Mouse (Mus musculus) spleen, adult 2 months (tissue): ENCODE results near the gene Gnat2. TPM values are rescaled to one million over a fixed set of nuclear protein-coding genes. Genes with fewer than 3 reads are reported as not detected.

Experiments
- DNase-seq, 2 experiments: peaks; one replicate each; pipeline versions ENCODE4 v3.0.0 to v3.0.0-alpha.2; 2012 to 2021; ENCODE audit warnings: low spot score in 2 of 2, low read depth in 1 of 2
- H3K27ac ChIP-seq: fragments of 200-500 bp; 2 replicates; pipeline ENCODE4 v1.5.1; 2012; ENCODE audit warnings: low read length, inconsistent platforms; ENCODE audit not compliant: insufficient read depth
- H3K27me3 ChIP-seq: fragments of 200-500 bp; 2 replicates; pipeline ENCODE4 v1.6.1; 2012; ENCODE audit warnings: mild to moderate bottlenecking, moderate library complexity, low read length, inconsistent platforms; ENCODE audit not compliant: control insufficient read depth, insufficient read depth
- H3K36me3 ChIP-seq: fragments of 200-500 bp; 2 replicates; pipeline ENCODE4 v1.6.1; 2012; ENCODE audit warnings: mild to moderate bottlenecking, low read length, inconsistent platforms; ENCODE audit not compliant: control insufficient read depth, insufficient read depth
- H3K4me1 ChIP-seq: fragments of 200-500 bp; 2 replicates; pipeline ENCODE4 v1.6.1; 2011; ENCODE audit warnings: inconsistent platforms; ENCODE audit not compliant: control insufficient read depth, insufficient read depth, insufficient read length
- H3K4me3 ChIP-seq: fragments of 200-500 bp; 2 replicates; pipeline ENCODE4 v1.5.1; 2011; ENCODE audit warnings: mild to moderate bottlenecking, inconsistent platforms; ENCODE audit not compliant: insufficient read depth, insufficient read length; ENCODE audit errors: extremely low read depth
- CTCF ChIP-seq: fragments of 200-500 bp; IDR thresholded peaks from 2 replicates; pipeline ENCODE4 v1.5.1; 2011; ENCODE audit warnings: mild to moderate bottlenecking, inconsistent platforms; ENCODE audit not compliant: insufficient read depth, insufficient read length, insufficient replicate concordance; ENCODE audit errors: extremely low read depth
- POLR2A ChIP-seq: fragments of 200-500 bp; IDR thresholded peaks from 2 replicates; pipeline ENCODE4 v1.6.1; 2011; ENCODE audit warnings: low read depth, low read length, inconsistent platforms
- WGBS: fragments of 180-500 bp; shearing (Covaris S2); methylation state at CpG from one replicate; pipeline ENCODE4 v1.1.7; 2018; 5-methylcytosine and 5-hydroxymethylcytosine counted together
- polyA plus RNA-seq: library from polyadenylated mRNA; depleted of rRNA; stranded (reverse); fragments of >200 nt; gene quantifications from 2 replicates; pipeline ENCODE4 v1.2.3, GENCODE M21; 2012

Gnat2 gene
- polyA plus RNA-seq, 1 experiment: 0.18 TPM

DNA sequence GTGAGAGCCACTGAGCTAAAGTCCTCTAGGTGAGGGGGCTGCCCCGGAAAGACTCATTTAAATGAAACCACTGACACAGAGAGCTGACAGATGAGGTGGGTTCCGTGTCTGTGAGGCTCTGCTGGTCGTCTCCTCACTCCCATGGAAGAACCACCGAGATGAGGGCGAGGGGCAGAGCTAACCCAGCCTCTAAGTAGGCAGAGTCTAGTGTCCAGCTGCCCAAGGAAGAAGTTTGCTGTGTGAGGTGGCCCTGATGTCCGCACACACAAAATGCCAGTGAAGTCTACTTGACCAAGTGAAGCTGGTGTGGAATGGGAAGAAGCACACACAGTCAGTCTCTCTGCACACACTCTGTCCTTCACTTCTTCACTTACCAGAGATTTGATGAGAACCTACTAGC is 559 bp upstream of the Gnat2 start:
- 75% methylated on average over 6 of the region's 6 CpGs for WGBS
- no peaks in the 10 kb centered on the region for H3K36me3 ChIP-seq
- H3K27me3 ChIP-seq: 0 out of 2 replicates have a peak, but pooled peaks cover 1% of the 10 kb centered on the region
- H3K27ac ChIP-seq: no peak overlapping the region
- TF ChIP-seq CTCF (no peak), POLR2A (no peak)
- no peaks in the 10 kb centered on the region for H3K4me1 ChIP-seq
- DNase-seq: no peak
- no peak overlapping the region for H3K4me3 ChIP-seq

DNA sequence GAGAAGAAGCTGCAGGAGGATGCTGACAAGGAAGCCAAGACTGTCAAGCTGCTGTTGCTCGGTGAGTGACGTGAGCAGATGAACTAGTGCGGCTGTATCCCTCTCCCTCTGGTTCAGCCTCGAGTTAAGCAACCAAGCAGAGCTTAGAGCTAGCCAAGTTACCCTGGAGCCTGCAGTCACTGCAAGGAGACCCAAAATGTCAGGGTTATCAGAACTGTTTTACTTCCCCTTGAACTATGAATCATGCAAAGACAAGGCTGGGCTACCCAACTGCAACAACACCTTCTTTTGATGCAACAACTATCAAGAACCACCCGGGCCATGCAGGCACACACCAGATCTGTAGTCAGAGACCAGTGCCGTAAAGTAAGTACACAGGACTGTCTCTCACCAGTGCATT is 717 bp downstream of the Gnat2 start:
- 0 out of 2 replicates have a peak, but pooled peaks cover 1% of the 10 kb centered on the region for H3K4me1 ChIP-seq
- TF ChIP-seq POLR2A (no peak), CTCF (no peak)
- no peaks in the 10 kb centered on the region for H3K36me3 ChIP-seq
- no peak overlapping the region for H3K4me3 ChIP-seq
- H3K27ac ChIP-seq: no peak overlapping the region
- no peak for DNase-seq
- H3K27me3 ChIP-seq: 0 out of 2 replicates have a peak, but pooled peaks cover 1% of the 10 kb centered on the region
- 58% methylated on average over 6 of the region's 6 CpGs for WGBS

DNA sequence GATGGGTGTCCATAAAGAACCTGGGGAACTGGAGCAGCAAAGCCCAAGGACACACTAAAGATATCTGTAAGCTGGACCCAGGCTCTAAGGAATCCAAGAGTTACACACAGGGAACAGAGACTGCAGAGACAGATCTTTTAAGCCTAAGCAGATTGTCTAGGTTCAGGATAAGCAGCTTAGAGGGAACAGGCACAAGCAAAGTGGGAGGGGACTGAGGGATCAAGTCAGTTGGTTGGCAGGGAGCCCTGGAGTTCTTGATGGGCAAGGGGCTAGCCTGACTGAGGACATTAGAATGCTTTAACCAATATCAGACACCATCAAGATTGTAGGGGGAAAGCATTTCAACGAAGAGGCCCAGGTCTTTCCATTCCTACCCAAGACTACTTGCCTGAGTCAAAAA is 1.6 kb downstream of the Gnat2 start:
- Histone ChIP-seq H3K4me1 (0 out of 2 replicates have a peak, but pooled peaks cover 1% of the 10 kb centered on the region), H3K27me3 (0 out of 2 replicates have a peak, but pooled peaks cover 1% of the 10 kb centered on the region), H3K4me3 (no peak overlapping the region), H3K27ac (no peak overlapping the region), H3K36me3 (no peaks in the 10 kb centered on the region)
- WGBS: 84% methylated on average over 1 of the region's 1 CpGs
- TF ChIP-seq POLR2A (no peak), CTCF (no peak)
- no peak for DNase-seq

DNA sequence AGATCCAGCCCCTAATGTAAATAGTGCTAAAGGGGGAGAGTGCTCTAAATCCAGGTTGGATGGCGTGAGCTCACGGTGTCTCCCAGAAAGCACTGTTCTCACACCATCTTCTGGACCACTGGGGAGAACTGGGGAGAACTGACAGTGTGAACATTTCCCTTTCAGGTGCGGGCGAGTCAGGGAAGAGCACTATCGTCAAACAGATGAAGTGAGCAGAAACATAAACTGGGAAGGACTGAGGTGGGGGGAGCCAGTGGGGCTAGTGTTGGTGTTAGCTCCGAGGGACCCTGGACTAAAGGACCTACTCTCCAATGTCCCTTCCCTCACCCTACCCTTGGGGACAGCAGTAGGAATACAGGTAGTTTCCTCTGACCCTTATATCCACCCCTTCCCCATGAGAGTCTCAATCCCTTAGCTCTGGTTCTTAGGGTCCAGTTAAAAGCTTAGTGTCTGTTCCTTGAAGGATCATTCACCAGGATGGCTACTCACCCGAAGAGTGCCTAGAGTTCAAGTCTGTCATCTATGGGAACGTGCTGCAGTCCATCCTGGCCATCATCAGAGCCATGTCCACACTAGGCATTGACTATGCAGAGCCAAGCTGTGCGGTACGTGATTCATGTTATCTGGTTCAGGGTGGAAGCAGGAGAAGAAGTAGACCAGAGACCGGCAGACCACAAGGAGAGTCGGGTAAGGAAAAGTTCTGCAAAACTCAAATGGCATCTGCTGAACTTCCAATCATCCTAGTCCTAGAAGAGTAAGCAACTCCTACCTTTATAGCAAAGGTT is 2.6 kb downstream of the Gnat2 start:
- Histone ChIP-seq H3K4me3 (no peak overlapping the region), H3K4me1 (0 out of 2 replicates have a peak, but pooled peaks cover 1% of the 10 kb centered on the region), H3K36me3 (no peaks in the 10 kb centered on the region), H3K27ac (no peak overlapping the region), H3K27me3 (0 out of 2 replicates have a peak, but pooled peaks cover 1% of the 10 kb centered on the region)
- DNase-seq: no peak
- 89% methylated on average over 12 of the region's 12 CpGs for WGBS
- TF ChIP-seq CTCF: no peak
- TF ChIP-seq POLR2A: no peak

DNA sequence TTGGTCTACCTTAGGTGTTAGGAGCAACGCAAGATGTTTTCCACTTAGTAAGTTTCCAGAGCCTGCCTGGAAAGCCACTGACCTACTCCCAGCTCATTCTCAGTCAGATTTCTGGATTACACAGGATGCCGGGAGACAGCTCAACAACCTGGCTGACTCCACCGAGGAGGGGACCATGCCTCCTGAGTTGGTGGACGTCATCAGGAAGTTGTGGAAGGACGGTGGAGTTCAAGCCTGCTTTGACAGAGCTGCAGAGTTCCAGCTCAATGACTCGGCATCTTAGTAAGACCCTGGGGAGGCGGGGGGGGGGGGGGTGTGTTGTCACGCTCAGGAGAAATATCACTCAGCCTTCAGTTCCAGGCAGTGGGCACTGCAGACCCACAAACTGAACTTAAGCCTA is 3.6 kb downstream of the Gnat2 start:
- no peak for DNase-seq
- Histone ChIP-seq H3K27me3 (0 out of 2 replicates have a peak, but pooled peaks cover 1% of the 10 kb centered on the region), H3K27ac (no peak overlapping the region), H3K4me3 (no peak overlapping the region), H3K4me1 (0 out of 2 replicates have a peak, but pooled peaks cover 1% of the 10 kb centered on the region), H3K36me3 (no peaks in the 10 kb centered on the region)
- TF ChIP-seq CTCF (no peak), POLR2A (no peak)
- WGBS: 22% methylated on average over 8 of the region's 8 CpGs

DNA sequence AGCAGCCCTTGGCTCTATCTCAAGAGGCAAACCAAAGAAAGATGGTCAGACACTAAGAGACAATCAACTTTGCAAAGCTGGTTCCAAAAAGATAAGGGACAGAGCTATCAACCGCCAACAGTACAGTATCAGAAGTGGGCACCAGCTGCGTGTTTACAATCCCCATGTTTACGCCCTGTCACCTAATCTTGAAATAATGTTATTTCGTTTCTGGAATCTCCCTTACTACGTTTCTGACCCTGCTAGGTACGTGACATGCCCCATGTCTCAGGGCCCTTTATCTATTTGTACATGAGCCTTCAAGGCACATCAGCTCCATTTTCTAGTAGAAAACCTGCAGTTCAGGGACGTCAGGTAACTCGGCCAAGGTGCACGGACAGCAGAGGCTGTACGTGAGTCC is 4.1 kb downstream of the Gnat2 start:
- Histone ChIP-seq H3K4me1 (0 out of 2 replicates have a peak, but pooled peaks cover 1% of the 10 kb centered on the region), H3K27me3 (0 out of 2 replicates have a peak, but pooled peaks cover 1% of the 10 kb centered on the region), H3K36me3 (no peaks in the 10 kb centered on the region), H3K4me3 (no peak overlapping the region), H3K27ac (no peak overlapping the region)
- TF ChIP-seq POLR2A: no peak
- TF ChIP-seq CTCF: no peak
- no peak for DNase-seq
- 79% methylated on average over 10 of the region's 10 CpGs for WGBS

DNA sequence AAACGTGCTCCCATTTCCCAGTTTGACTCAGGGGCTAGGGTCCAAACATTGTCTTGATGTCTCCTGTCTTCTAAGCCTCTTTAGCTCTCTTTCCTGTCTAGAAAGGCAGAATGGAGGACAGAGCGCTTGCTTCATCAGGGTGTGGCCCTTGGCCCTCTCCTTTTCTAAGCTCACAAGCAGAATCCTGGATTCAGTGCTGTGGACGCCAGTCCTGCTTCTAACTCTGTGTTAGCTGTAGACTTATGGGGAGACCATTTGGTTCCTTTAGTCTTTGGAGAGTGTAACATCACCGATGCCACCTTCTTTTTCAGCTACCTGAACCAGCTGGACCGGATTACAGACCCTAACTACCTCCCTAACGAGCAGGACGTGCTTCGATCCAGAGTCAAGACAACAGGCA is 5.1 kb downstream of the Gnat2 start:
- H3K27ac ChIP-seq: no peak overlapping the region

More for the DNA sequence above, 5.1 kb downstream of the Gnat2 start:
- Histone ChIP-seq H3K4me1 (0 out of 2 replicates have a peak, but pooled peaks cover 1% of the 10 kb centered on the region), H3K36me3 (no peaks in the 10 kb centered on the region), H3K4me3 (no peak overlapping the region), H3K27me3 (no peaks in the 10 kb centered on the region)
- TF ChIP-seq POLR2A (no peak), CTCF (no peak)
- 92% methylated on average over 8 of the region's 8 CpGs for WGBS
- no peak for DNase-seq
